Mouse (Mus musculus) forebrain, embryonic 11.5 days (tissue): ENCODE measurements around the gene Fmnl2. TPM values are rescaled to one million over a fixed set of nuclear protein-coding genes. Genes with fewer than 3 reads are reported as not detected.

Experiments used
- ATAC-seq: fragments of 200-750 bp; cut with Nextera tagmentation; replicated peaks from 2 replicates; pipeline ENCODE4 v1.8.0; 2017; ENCODE audit warnings: moderate TSS enrichment; ENCODE audit not compliant: low FRiP score
- DNase-seq: peaks from one replicate; pipeline ENCODE4 v3.0.0-alpha.2; 2017; ENCODE audit warnings: low spot score
- H3K27ac ChIP-seq: fragments of 300-500 bp; sonication (generic); 2 replicates; pipeline ENCODE4 v1.5.1; 2014; ENCODE audit warnings: low read depth, low read length
- H3K27me3 ChIP-seq: fragments of 300-500 bp; sonication (generic); 2 replicates; pipeline ENCODE4 v1.6.1; 2014; ENCODE audit warnings: mild to moderate bottlenecking, low read length, mixed read lengths; ENCODE audit not compliant: control insufficient read depth, insufficient read depth
- H3K36me3 ChIP-seq: fragments of 300-500 bp; sonication (generic); 2 replicates; pipeline ENCODE4 v1.6.1; 2014; ENCODE audit warnings: mild to moderate bottlenecking, low read length, moderate library complexity, mixed read lengths; ENCODE audit not compliant: control insufficient read depth, insufficient read depth
- H3K4me1 ChIP-seq: fragments of 300-500 bp; sonication (generic); replicated peaks from 2 replicates; pipeline ENCODE4 v1.6.1; 2014; ENCODE audit warnings: low read length, mixed read lengths; ENCODE audit not compliant: control insufficient read depth, insufficient read depth
- H3K4me2 ChIP-seq: fragments of 300-500 bp; sonication (generic); 2 replicates; pipeline ENCODE4 v1.6.1; 2014; ENCODE audit warnings: low read depth, mild to moderate bottlenecking, low read length, moderate library complexity, mixed read lengths; ENCODE audit not compliant: severe bottlenecking
- H3K4me3 ChIP-seq: fragments of 300-500 bp; sonication (generic); 2 replicates; pipeline ENCODE4 v1.5.1; 2014; ENCODE audit warnings: low read depth, low read length
- H3K9ac ChIP-seq: fragments of 300-500 bp; sonication (generic); 2 replicates; pipeline ENCODE4 v1.6.1; 2014; ENCODE audit warnings: low read length
- H3K9me3 ChIP-seq: fragments of 300-500 bp; sonication (generic); 2 replicates; pipeline ENCODE4 v1.6.1; 2016; ENCODE audit warnings: low read length, mixed read lengths; ENCODE audit not compliant: control insufficient read depth
- WGBS: fragments of 180-500 bp; shearing (Covaris S2); extraction: QIAGEN DNeasy Blood & Tissue Kit; methylation state at CpG from one replicate; pipeline ENCODE4 v1.1.7; 2014; 5-methylcytosine and 5-hydroxymethylcytosine counted together
- polyA plus RNA-seq: library from polyadenylated mRNA; unstranded; fragments of >200 nt; fragmentation: Nextera tagmentation; extraction: Ambion mirVana; gene quantifications from 2 replicates; pipeline ENCODE4 v1.2.1, GENCODE M21; 2014

Fmnl2 gene
- polyA plus RNA-seq, 1 experiment from 2014 or later, result 10.4 TPM

- ATAC-seq, result no peak
- Histone ChIP-seq H3K36me3 (no peaks in the 10 kb centered on the region), H3K4me2 (no peak overlapping the region), H3K9ac (no peak overlapping the region), H3K4me1 (no peaks in the 10 kb centered on the region), H3K27ac (no peak overlapping the region), H3K9me3 (no peaks in the 10 kb centered on the region), H3K4me3 (no peak overlapping the region), H3K27me3 (no peaks in the 10 kb centered on the region)
- 93% methylated on average over 2 of the region's 2 CpGs for WGBS
- DNase-seq, result no peak
Measured at GRCm38 (mm10) chr2:52891744-52892143, 34.1 kb downstream of the Fmnl2 start.

GRCm38 (mm10) chr2:52894983-52895621 is 37.4 kb downstream of the Fmnl2 start:
- no peaks in the 10 kb centered on the region for H3K9me3 ChIP-seq
- no peak overlapping the region for H3K27ac ChIP-seq
- H3K27me3 ChIP-seq, result no peaks in the 10 kb centered on the region
- H3K4me2 ChIP-seq, result no peak overlapping the region
- no peak overlapping the region for H3K9ac ChIP-seq
- no peak overlapping the region for H3K4me3 ChIP-seq
- ATAC-seq, result no peak
- no peak for DNase-seq
- 78% methylated on average over 6 of the region's 6 CpGs for WGBS
- 0 out of 2 replicates have a peak, but pooled peaks cover 1% of the 10 kb centered on the region for H3K4me1 ChIP-seq
- no peaks in the 10 kb centered on the region for H3K36me3 ChIP-seq

DNA sequence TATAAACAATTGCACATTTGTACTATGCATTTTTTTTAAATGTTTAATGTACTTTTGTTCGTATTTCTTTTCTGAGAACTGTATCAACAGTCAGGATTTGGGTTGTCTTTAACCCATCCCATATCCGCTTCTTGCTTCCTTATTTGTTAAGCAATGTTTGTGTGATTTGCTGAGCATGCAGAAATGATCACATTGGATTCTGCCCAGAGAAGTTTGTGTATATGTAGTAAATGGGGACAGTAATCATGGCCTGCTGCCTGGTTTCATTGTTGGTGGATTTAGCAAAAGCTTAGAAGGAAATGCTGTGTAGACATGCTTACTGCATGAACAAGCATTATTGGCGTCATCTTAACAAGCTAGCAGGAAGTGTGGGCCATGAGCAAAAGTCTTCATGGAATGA is 39.3 kb downstream of the Fmnl2 start:
- no peak overlapping the region for H3K4me2 ChIP-seq
- H3K9me3 ChIP-seq, result no peaks in the 10 kb centered on the region
- H3K4me1 ChIP-seq, result 0 out of 2 replicates have a peak, but pooled peaks cover 3% of the 10 kb centered on the region
- H3K27me3 ChIP-seq, result no peaks in the 10 kb centered on the region
- DNase-seq, result no peak
- no peak overlapping the region for H3K9ac ChIP-seq
- WGBS, result 90% methylated on average over 3 of the region's 3 CpGs
- no peaks in the 10 kb centered on the region for H3K36me3 ChIP-seq
- no peak for ATAC-seq
- no peak overlapping the region for H3K27ac ChIP-seq
- no peak overlapping the region for H3K4me3 ChIP-seq

DNA sequence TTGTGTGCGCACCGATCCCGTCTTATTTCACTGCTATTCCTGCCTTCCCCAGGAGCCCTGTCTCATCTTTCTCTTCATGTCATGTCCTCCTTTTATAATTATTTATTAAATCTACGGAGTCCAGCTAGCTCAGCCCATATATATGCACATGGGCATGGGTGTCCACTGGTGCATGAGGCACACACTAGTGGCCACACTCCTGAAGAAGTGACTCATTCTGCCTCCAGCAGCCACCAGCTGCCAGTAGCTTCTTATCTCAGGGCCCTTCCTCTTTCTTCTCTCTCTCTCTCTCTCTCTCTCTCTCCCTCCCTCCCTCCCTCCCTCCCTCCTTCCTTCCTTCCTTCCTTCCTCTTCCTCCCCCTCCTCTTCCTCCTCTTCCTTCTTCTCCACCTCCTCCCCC is 43.1 kb downstream of the Fmnl2 start:
- Histone ChIP-seq H3K36me3 (no peaks in the 10 kb centered on the region), H3K27me3 (no peaks in the 10 kb centered on the region), H3K9me3 (no peaks in the 10 kb centered on the region), H3K4me3 (no peak overlapping the region), H3K9ac (no peak overlapping the region), H3K4me1 (0 out of 2 replicates have a peak, but pooled peaks cover 3% of the 10 kb centered on the region), H3K27ac (no peak overlapping the region), H3K4me2 (no peak overlapping the region)
- no peak for DNase-seq
- no peak for ATAC-seq
- whole genome bisulfite sequencing, result 93% methylated on average over 4 of the region's 4 CpGs

DNA sequence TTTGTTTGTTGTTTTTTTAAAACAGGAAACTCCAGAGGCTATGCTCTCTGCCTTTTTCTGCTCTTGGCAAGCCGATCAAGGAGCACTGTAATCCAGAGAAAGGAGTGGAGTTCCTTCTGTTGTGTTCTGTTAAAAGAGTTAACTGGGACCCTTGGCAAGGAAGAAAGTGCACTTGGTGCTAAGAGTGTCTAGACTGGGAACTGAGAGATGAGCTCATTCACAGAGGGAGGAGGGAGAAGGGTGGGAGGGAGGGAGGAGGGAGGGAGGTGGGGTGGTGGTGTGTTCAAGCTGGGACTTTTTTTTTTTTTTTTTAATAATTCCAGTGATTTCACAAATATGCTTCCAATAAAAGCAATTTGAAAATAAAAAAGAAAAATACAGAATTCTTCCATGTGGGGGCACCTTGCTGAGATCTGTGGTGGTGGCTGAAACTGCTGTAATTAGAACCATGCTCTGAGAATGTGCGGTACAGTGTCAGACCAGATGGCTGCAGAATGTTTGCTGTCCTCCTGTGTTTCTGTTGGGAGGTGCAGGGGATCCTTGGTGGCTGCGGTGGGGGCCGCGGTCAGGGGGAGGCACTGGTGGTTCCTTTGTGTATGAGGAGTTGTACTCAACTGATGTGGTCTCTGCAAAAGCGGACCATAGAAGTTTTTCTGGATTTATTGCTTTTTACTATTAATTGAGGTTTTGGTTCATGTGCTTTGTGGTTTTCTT is 43.8 kb downstream of the Fmnl2 start:
- ATAC-seq, result 0 out of 2 replicates have a peak, but pooled peaks have one; percentile 42
- no peak for DNase-seq
- H3K36me3 ChIP-seq, result no peaks in the 10 kb centered on the region
- H3K27me3 ChIP-seq, result no peaks in the 10 kb centered on the region
- H3K4me1 ChIP-seq, result 0 out of 2 replicates have a peak, but pooled peaks cover 3% of the 10 kb centered on the region
- 78% methylated on average over 6 of the region's 6 CpGs for WGBS
- H3K9me3 ChIP-seq, result no peaks in the 10 kb centered on the region
- no peak overlapping the region for H3K9ac ChIP-seq
- H3K4me2 ChIP-seq, result no peak overlapping the region
- no peak overlapping the region for H3K27ac ChIP-seq
- H3K4me3 ChIP-seq, result no peak overlapping the region

DNA sequence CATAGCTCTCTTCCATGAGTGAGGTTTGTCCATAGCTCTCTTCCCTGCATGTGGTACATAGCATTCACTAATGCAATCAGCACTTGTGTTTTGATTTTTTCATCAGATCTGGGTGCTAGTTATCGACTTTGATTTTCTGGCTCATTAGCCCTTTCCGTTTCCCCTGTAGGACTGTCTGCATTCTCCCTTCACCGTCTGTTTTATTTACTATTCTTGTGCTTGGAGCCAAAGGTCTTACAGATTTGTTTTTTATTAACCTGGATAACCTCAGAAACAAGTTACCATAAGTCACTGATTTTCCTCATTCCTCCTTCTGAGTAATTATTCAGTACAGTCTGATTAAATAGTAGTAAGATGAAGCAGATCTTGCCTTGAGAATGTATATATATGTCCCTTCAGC is 44.8 kb downstream of the Fmnl2 start:
- H3K9me3 ChIP-seq, result no peaks in the 10 kb centered on the region
- 0 out of 2 replicates have a peak, but pooled peaks cover 3% of the 10 kb centered on the region for H3K4me1 ChIP-seq
- no peak overlapping the region for H3K4me2 ChIP-seq
- no peaks in the 10 kb centered on the region for H3K27me3 ChIP-seq
- no peak overlapping the region for H3K27ac ChIP-seq
- DNase-seq (no peak), ATAC-seq (no peak)
- H3K9ac ChIP-seq, result no peak overlapping the region
- whole genome bisulfite sequencing, result 81% methylated on average over 3 of the region's 3 CpGs
- no peaks in the 10 kb centered on the region for H3K36me3 ChIP-seq
- H3K4me3 ChIP-seq, result no peak overlapping the region

- H3K9ac ChIP-seq, result no peak overlapping the region
- no peaks in the 10 kb centered on the region for H3K27me3 ChIP-seq
- ATAC-seq, result no peak
- H3K4me1 ChIP-seq, result 0 out of 2 replicates have a peak, but pooled peaks cover 4% of the 10 kb centered on the region
- H3K27ac ChIP-seq, result no peak overlapping the region
- H3K4me3 ChIP-seq, result no peak overlapping the region
- WGBS, result 81% methylated on average over 8 of the region's 8 CpGs
- no peak overlapping the region for H3K4me2 ChIP-seq
- DNase-seq, result no peak
- no peaks in the 10 kb centered on the region for H3K36me3 ChIP-seq
- no peaks in the 10 kb centered on the region for H3K9me3 ChIP-seq
Measured at GRCm38 (mm10) chr2:52903228-52903963, 45.7 kb downstream of the Fmnl2 start.

- Histone ChIP-seq H3K4me3 (no peak overlapping the region), H3K27ac (no peak overlapping the region), H3K4me2 (no peak overlapping the region), H3K27me3 (no peaks in the 10 kb centered on the region), H3K4me1 (0 out of 2 replicates have a peak, but pooled peaks cover 4% of the 10 kb centered on the region), H3K36me3 (no peaks in the 10 kb centered on the region), H3K9ac (no peak overlapping the region), H3K9me3 (no peaks in the 10 kb centered on the region)
- ATAC-seq, result no peak
- 78% methylated on average over 5 of the region's 5 CpGs for WGBS
- no peak for DNase-seq
Measured at GRCm38 (mm10) chr2:52904526-52904925, 46.9 kb downstream of the Fmnl2 start.
